Mouse (Mus musculus): ENCODE data around the gene Odf2l.
A peak's percentile ranks its signal among the peaks of the same experiment; 100 is the strongest.

Odf2l gene

GRCm38 (mm10) chr3:145118254-145119001 is at the start of gene Odf2l:
TSS of gene Odf2l (plus strand) at chr3:145118588.
- DNase-seq (ENCODE audit: low spot score) = peak; percentile 97

GRCm38 (mm10) chr3:145068964-145069363 is 49.4 kb upstream of the Odf2l start:
- DNase-seq (ENCODE audit: low spot score) = no peak

- DNase-seq (ENCODE audit: low spot score) = no peak
These were observed 46.0 kb upstream of the Odf2l start for GRCm38 (mm10) chr3:145072339-145072738.

GRCm38 (mm10) chr3:145078405-145078804 is 40.0 kb upstream of the Odf2l start:
- DNase-seq (ENCODE audit: low spot score) = no peak

- no peak for DNase-seq (ENCODE audit: low spot score)
These were observed 37.5 kb upstream of the Odf2l start for GRCm38 (mm10) chr3:145080904-145081303.

- DNase-seq (ENCODE audit: low spot score) = no peak
These were observed 35.3 kb upstream of the Odf2l start for GRCm38 (mm10) chr3:145083081-145083480.

GRCm38 (mm10) chr3:145086180-145086579 is 32.2 kb upstream of the Odf2l start:
- DNase-seq (ENCODE audit: low spot score) = no peak

GRCm38 (mm10) chr3:145087857-145088598 is 30.4 kb upstream of the Odf2l start:
- DNase-seq (ENCODE audit: low spot score) = no peak

- DNase-seq (ENCODE audit: low spot score) = no peak
These were observed 19.1 kb upstream of the Odf2l start, which contains the start of gene Clca2 for GRCm38 (mm10) chr3:145099291-145099690. TSS of gene Clca2 (minus strand) at chr3:145099443.

- no peak for DNase-seq (ENCODE audit: low spot score)
These were observed 16.4 kb upstream of the Odf2l start for GRCm38 (mm10) chr3:145101891-145102555.

GRCm38 (mm10) chr3:145103321-145103720 is 15.1 kb upstream of the Odf2l start:
- DNase-seq (ENCODE audit: low spot score) = no peak

- no peak for DNase-seq (ENCODE audit: low spot score)
These were observed 14.6 kb upstream of the Odf2l start for GRCm38 (mm10) chr3:145103770-145104169.

GRCm38 (mm10) chr3:145105076-145105772 is 13.2 kb upstream of the Odf2l start:
- DNase-seq (ENCODE audit: low spot score) = no peak

- no peak for DNase-seq (ENCODE audit: low spot score)
These were observed 12.4 kb upstream of the Odf2l start for GRCm38 (mm10) chr3:145105773-145106504.

- no peak for DNase-seq (ENCODE audit: low spot score)
These were observed 3.2 kb upstream of the Odf2l start for GRCm38 (mm10) chr3:145115169-145115568.

GRCm38 (mm10) chr3:145117637-145118036 is 751 bp upstream of the Odf2l start:
- DNase-seq (ENCODE audit: low spot score) = no peak

- no peak for DNase-seq (ENCODE audit: low spot score)
These were observed 592 bp downstream of the Odf2l start for GRCm38 (mm10) chr3:145119002-145119358.

- no peak for DNase-seq (ENCODE audit: low spot score)
These were observed 1.0 kb downstream of the Odf2l start for GRCm38 (mm10) chr3:145119425-145119824.

- DNase-seq (ENCODE audit: low spot score) = no peak
These were observed 8.2 kb downstream of the Odf2l start for GRCm38 (mm10) chr3:145126618-145127017.

- no peak for DNase-seq (ENCODE audit: low spot score)
These were observed 11.0 kb downstream of the Odf2l start for GRCm38 (mm10) chr3:145129356-145129755.

GRCm38 (mm10) chr3:145131210-145131868 is 13.0 kb downstream of the Odf2l start:
- peak; percentile 19 for DNase-seq (ENCODE audit: low spot score)

All from yolk sac, embryonic 10.5 days (tissue).